Comparison of ENCODE assay signal across 20 mouse cellular contexts in genomic region chr10:42115224-42115919, GRCm38 (mm10).
DNase-seq lines count a peak whose midpoint lies in the region; ATAC-seq and TF ChIP-seq lines count a peak whose summit lies in the region.
"Had no signal": no experiment of that assay in that cellular context is flagged by ENCODE, and none has a peak within 500 bp of the region (broad histone marks: within the 10 kb centered on the region; RNA-seq: fewer than 3 reads in every experiment).

No protein-coding gene starts in this region.

- peak overlapping the region; percentile 45 for H3K27ac ChIP-seq in small intestine, adult 2 months (ENCODE audit: insufficient read depth, low read depth, low read length)
- no peak overlapping the region for H3K27ac ChIP-seq in midbrain, embryonic 15.5 days
- H3K27ac ChIP-seq: heart, embryonic 10.5 days; hindbrain, embryonic 13.5 days; liver, embryonic 12.5 days; midbrain, embryonic 13.5 days had no signal

- WGBS in small intestine, adult 2 months, result 83% methylated on average over 4 of the region's 4 CpGs
- WGBS in midbrain, embryonic 15.5 days, result 89% methylated on average over 4 of the region's 4 CpGs

- peak; percentile 54 to 61 for DNase-seq in cerebellum, postnatal 14 days
- no peak for DNase-seq in cerebellum, adult 11 months
- peak; percentile 35 for DNase-seq in kidney, adult 11 months
- peak; percentile 66 for DNase-seq in kidney, postnatal 10 days
- DNase-seq in layer of hippocampus, postnatal 25 days (ENCODE audit: extremely low spot score in 1 of 2, low spot score in 1 of 2), result no peak
- no peak for DNase-seq in heart, adult 18-20 months
- DNase-seq: adrenal gland, postnatal 10 days; cerebellum, adult 8-10 months; gastrocnemius, postnatal 14 days; heart, postnatal 10 days; layer of hippocampus, adult 9-11 months; lung, embryonic 14.5 days; lung, postnatal 4 days; thymus, postnatal 4 days had no signal

- peaks cover 12% of the 10 kb centered on the region for H3K4me1 ChIP-seq in small intestine, adult 2 months (ENCODE audit: control insufficient read depth, insufficient read depth, insufficient read length, low read length)
- no peaks in the 10 kb centered on the region for H3K4me1 ChIP-seq in midbrain, embryonic 15.5 days
- H3K4me1 ChIP-seq: midbrain, embryonic 13.5 days had no signal

- no peak for TF ChIP-seq POLR2A in small intestine, adult 2 months (IDR thresholded peaks at IDR 0.05; ENCODE audit: low read depth, low read length)

- H3K36me3 ChIP-seq in small intestine, adult 2 months (ENCODE audit: control insufficient read depth, insufficient read depth, low read length), result no peaks in the 10 kb centered on the region
- H3K36me3 ChIP-seq in midbrain, embryonic 15.5 days (replicated peaks), result no peaks in the 10 kb centered on the region
- H3K36me3 ChIP-seq: heart, embryonic 10.5 days; hindbrain, embryonic 13.5 days; liver, embryonic 12.5 days; midbrain, embryonic 13.5 days had no signal

- no peak overlapping the region for H3K9ac ChIP-seq in midbrain, embryonic 15.5 days
- H3K9ac ChIP-seq: hindbrain, embryonic 13.5 days; liver, embryonic 12.5 days; lung, embryonic 14.5 days; midbrain, embryonic 13.5 days had no signal

- H3K4me3 ChIP-seq in small intestine, adult 2 months (ENCODE audit: low read depth, low read length), result no peak overlapping the region
- H3K4me3 ChIP-seq in midbrain, embryonic 15.5 days, result no peak overlapping the region
- H3K4me3 ChIP-seq: heart, embryonic 10.5 days; hindbrain, embryonic 13.5 days; liver, embryonic 12.5 days; midbrain, embryonic 13.5 days had no signal

- no peak overlapping the region for H3K4me2 ChIP-seq in midbrain, embryonic 15.5 days
- H3K4me2 ChIP-seq: hindbrain, embryonic 13.5 days; liver, embryonic 12.5 days; lung, embryonic 14.5 days; midbrain, embryonic 13.5 days had no signal

- H3K27me3 ChIP-seq in small intestine, adult 2 months (ENCODE audit: control insufficient read depth, insufficient read depth, low read length), result no peaks in the 10 kb centered on the region
- no peaks in the 10 kb centered on the region for H3K27me3 ChIP-seq in midbrain, embryonic 15.5 days (replicated peaks)
- H3K27me3 ChIP-seq: hindbrain, embryonic 13.5 days; liver, embryonic 12.5 days had no signal

- no peaks in the 10 kb centered on the region for H3K9me3 ChIP-seq in midbrain, embryonic 15.5 days
- H3K9me3 ChIP-seq: heart, embryonic 10.5 days; hindbrain, embryonic 13.5 days; liver, embryonic 12.5 days had no signal

- no peak for ATAC-seq in midbrain, embryonic 15.5 days (replicated peaks)
- ATAC-seq: liver, embryonic 12.5 days; midbrain, embryonic 13.5 days had no signal

- TF ChIP-seq CTCF in small intestine, adult 2 months (IDR thresholded peaks at IDR 0.05; ENCODE audit: extremely low read depth, insufficient read length, insufficient replicate concordance, low read depth, low read length), result no peak

Comparison
In these comparisons a context has a peak if more than half of its experiments do, and no peak if none do; other contexts are left out.
1. DNase-seq: peak in cerebellum, postnatal 14 days (2 of 2), kidney, adult 11 months (single experiment) and kidney, postnatal 10 days (single experiment); none in cerebellum, adult 11 months (single experiment), layer of hippocampus, postnatal 25 days (0 of 2) and heart, adult 18-20 months (0 of 2).